Mouse (Mus musculus): ENCODE results near the gene Cyp2d9. TPM values are rescaled to one million over a fixed set of nuclear protein-coding genes. Genes with fewer than 3 reads are reported as not detected.
"Not testable (repeated sequence)": the region's sequence is repeated elsewhere in the genome, so short reads cannot be mapped to it uniquely, and the experiment has no call there.

Cyp2d9 gene
- polyA plus RNA-seq, 1 experiment from 2014 or later, result not detected

- Histone ChIP-seq H3K4me3 (ENCODE audit: low read depth, low read length) (no peak overlapping the region), H3K4me2 (ENCODE audit: low read depth, severe bottlenecking) (no peak overlapping the region), H3K9ac (ENCODE audit: low read length) (no peak overlapping the region), H3K9me3 (ENCODE audit: control insufficient read depth, low read length) (no peaks in the 10 kb centered on the region; the same call in 1 of the 2 replicates), H3K4me1 (ENCODE audit: control insufficient read depth, insufficient read depth, low read length) (no peaks in the 10 kb centered on the region), H3K27ac (replicated peaks; ENCODE audit: low read depth, low read length) (no peak overlapping the region), H3K27me3 (ENCODE audit: control insufficient read depth, insufficient read depth, low read length) (no peaks in the 10 kb centered on the region), H3K36me3 (ENCODE audit: control insufficient read depth, insufficient read depth, low read length) (no peaks in the 10 kb centered on the region)
- 88% methylated on average over 3 of the region's 3 CpGs for WGBS
- no peak for ATAC-seq (ENCODE audit: insufficient number of reproducible peaks, low FRiP score, low TSS enrichment, low read depth)
- DNase-seq (ENCODE audit: low spot score), result no peak
Observed at GRCm38 (mm10) chr15:82434541-82434940, 1.3 kb downstream of the Cyp2d9 start.

- no peaks in the 10 kb centered on the region for H3K36me3 ChIP-seq (ENCODE audit: control insufficient read depth, insufficient read depth, low read length)
- no peak for ATAC-seq (ENCODE audit: insufficient number of reproducible peaks, low FRiP score, low TSS enrichment, low read depth)
- no peak overlapping the region for H3K27ac ChIP-seq (replicated peaks; ENCODE audit: low read depth, low read length)
- no peaks in the 10 kb centered on the region for H3K27me3 ChIP-seq (ENCODE audit: control insufficient read depth, insufficient read depth, low read length)
- no peak overlapping the region for H3K9ac ChIP-seq (ENCODE audit: low read length)
- H3K4me3 ChIP-seq (ENCODE audit: low read depth, low read length), result no peak overlapping the region
- no peak overlapping the region for H3K4me2 ChIP-seq (ENCODE audit: low read depth, severe bottlenecking)
- no peaks in the 10 kb centered on the region for H3K4me1 ChIP-seq (ENCODE audit: control insufficient read depth, insufficient read depth, low read length)
- H3K9me3 ChIP-seq (ENCODE audit: control insufficient read depth, low read length), result no peaks in the 10 kb centered on the region; the same call in 1 of the 2 replicates
- DNase-seq (ENCODE audit: low spot score), result no peak
- 86% methylated on average over 3 of the region's 3 CpGs for WGBS
Observed at GRCm38 (mm10) chr15:82435011-82435410, 1.8 kb downstream of the Cyp2d9 start.

GRCm38 (mm10) chr15:82435606-82436005, 2.4 kb downstream of the Cyp2d9 start:
- Histone ChIP-seq H3K27me3 (ENCODE audit: control insufficient read depth, insufficient read depth, low read length) (no peaks in the 10 kb centered on the region), H3K36me3 (ENCODE audit: control insufficient read depth, insufficient read depth, low read length) (no peaks in the 10 kb centered on the region), H3K9ac (ENCODE audit: low read length) (no peak overlapping the region), H3K9me3 (ENCODE audit: control insufficient read depth, low read length) (no peaks in the 10 kb centered on the region; the same call in 1 of the 2 replicates), H3K27ac (replicated peaks; ENCODE audit: low read depth, low read length) (no peak overlapping the region), H3K4me1 (ENCODE audit: control insufficient read depth, insufficient read depth, low read length) (no peaks in the 10 kb centered on the region), H3K4me3 (ENCODE audit: low read depth, low read length) (no peak overlapping the region), H3K4me2 (ENCODE audit: low read depth, severe bottlenecking) (no peak overlapping the region)
- ATAC-seq (ENCODE audit: insufficient number of reproducible peaks, low FRiP score, low TSS enrichment, low read depth) (no peak), DNase-seq (ENCODE audit: low spot score) (no peak)
- 84% methylated on average over 2 of the region's 2 CpGs for WGBS

- no peak overlapping the region for H3K4me2 ChIP-seq (ENCODE audit: low read depth, severe bottlenecking)
- H3K36me3 ChIP-seq (ENCODE audit: control insufficient read depth, insufficient read depth, low read length), result no peaks in the 10 kb centered on the region
- ATAC-seq (ENCODE audit: insufficient number of reproducible peaks, low FRiP score, low TSS enrichment, low read depth) (no peak), DNase-seq (ENCODE audit: low spot score) (no peak)
- H3K27ac ChIP-seq (replicated peaks; ENCODE audit: low read depth, low read length), result no peak overlapping the region
- 74% methylated on average over 5 of the region's 5 CpGs for WGBS
- H3K9me3 ChIP-seq (ENCODE audit: control insufficient read depth, low read length), result no peaks in the 10 kb centered on the region; the same call in 1 of the 2 replicates
- H3K27me3 ChIP-seq (ENCODE audit: control insufficient read depth, insufficient read depth, low read length), result no peaks in the 10 kb centered on the region
- H3K4me3 ChIP-seq (ENCODE audit: low read depth, low read length), result no peak overlapping the region
- no peak overlapping the region for H3K9ac ChIP-seq (ENCODE audit: low read length)
- H3K4me1 ChIP-seq (ENCODE audit: control insufficient read depth, insufficient read depth, low read length), result no peaks in the 10 kb centered on the region
Observed at GRCm38 (mm10) chr15:82437975-82438617, 4.9 kb downstream of the Cyp2d9 start.

- no peaks in the 10 kb centered on the region for H3K36me3 ChIP-seq (ENCODE audit: control insufficient read depth, insufficient read depth, low read length)
- ATAC-seq (ENCODE audit: insufficient number of reproducible peaks, low FRiP score, low TSS enrichment, low read depth) (no peak), DNase-seq (ENCODE audit: low spot score) (no peak)
- H3K9ac ChIP-seq (ENCODE audit: low read length), result no peak overlapping the region
- H3K4me3 ChIP-seq (ENCODE audit: low read depth, low read length), result no peak overlapping the region
- no peaks in the 10 kb centered on the region for H3K9me3 ChIP-seq (ENCODE audit: control insufficient read depth, low read length)
- H3K27ac ChIP-seq (replicated peaks; ENCODE audit: low read depth, low read length), result no peak overlapping the region
- H3K27me3 ChIP-seq (ENCODE audit: control insufficient read depth, insufficient read depth, low read length), result no peaks in the 10 kb centered on the region
- 96% methylated on average over 3 of the region's 3 CpGs for WGBS
- no peaks in the 10 kb centered on the region for H3K4me1 ChIP-seq (ENCODE audit: control insufficient read depth, insufficient read depth, low read length)
- no peak overlapping the region for H3K4me2 ChIP-seq (ENCODE audit: low read depth, severe bottlenecking)
Observed at GRCm38 (mm10) chr15:82443658-82444057, 10.4 kb downstream of the Cyp2d9 start.

- WGBS, result 81% methylated on average over 8 of the region's 8 CpGs
- no peaks in the 10 kb centered on the region for H3K27me3 ChIP-seq (ENCODE audit: control insufficient read depth, insufficient read depth, low read length)
- H3K36me3 ChIP-seq (ENCODE audit: control insufficient read depth, insufficient read depth, low read length), result no peaks in the 10 kb centered on the region
- no peak overlapping the region for H3K9ac ChIP-seq (ENCODE audit: low read length)
- H3K9me3 ChIP-seq (ENCODE audit: control insufficient read depth, low read length), result no peaks in the 10 kb centered on the region
- DNase-seq (ENCODE audit: low spot score) (no peak), ATAC-seq (ENCODE audit: insufficient number of reproducible peaks, low FRiP score, low TSS enrichment, low read depth) (no peak)
- no peak overlapping the region for H3K4me3 ChIP-seq (ENCODE audit: low read depth, low read length)
- no peak overlapping the region for H3K27ac ChIP-seq (replicated peaks; ENCODE audit: low read depth, low read length)
- no peak overlapping the region for H3K4me2 ChIP-seq (ENCODE audit: low read depth, severe bottlenecking)
- no peaks in the 10 kb centered on the region for H3K4me1 ChIP-seq (ENCODE audit: control insufficient read depth, insufficient read depth, low read length)
Observed at GRCm38 (mm10) chr15:82445196-82445595, 12.0 kb downstream of the Cyp2d9 start.

GRCm38 (mm10) chr15:82450045-82450444, 16.8 kb downstream of the Cyp2d9 start:
- H3K4me1 ChIP-seq (ENCODE audit: control insufficient read depth, insufficient read depth, low read length); H3K36me3 ChIP-seq (ENCODE audit: control insufficient read depth, insufficient read depth, low read length); H3K27ac ChIP-seq (replicated peaks; ENCODE audit: low read depth, low read length); DNase-seq (ENCODE audit: low spot score); ATAC-seq (ENCODE audit: insufficient number of reproducible peaks, low FRiP score, low TSS enrichment, low read depth); H3K4me2 ChIP-seq (ENCODE audit: low read depth, severe bottlenecking); H3K9ac ChIP-seq (ENCODE audit: low read length); H3K4me3 ChIP-seq (ENCODE audit: low read depth, low read length); H3K27me3 ChIP-seq (ENCODE audit: control insufficient read depth, insufficient read depth, low read length); H3K9me3 ChIP-seq (ENCODE audit: control insufficient read depth, low read length): not testable (repeated sequence)
- WGBS, result 74% methylated on average over 2 of the region's 2 CpGs

- H3K4me3 ChIP-seq (ENCODE audit: low read depth, low read length); H3K9me3 ChIP-seq (ENCODE audit: control insufficient read depth, low read length); H3K4me1 ChIP-seq (ENCODE audit: control insufficient read depth, insufficient read depth, low read length); H3K4me2 ChIP-seq (ENCODE audit: low read depth, severe bottlenecking); H3K27ac ChIP-seq (replicated peaks; ENCODE audit: low read depth, low read length); H3K27me3 ChIP-seq (ENCODE audit: control insufficient read depth, insufficient read depth, low read length); H3K9ac ChIP-seq (ENCODE audit: low read length); ATAC-seq (ENCODE audit: insufficient number of reproducible peaks, low FRiP score, low TSS enrichment, low read depth); H3K36me3 ChIP-seq (ENCODE audit: control insufficient read depth, insufficient read depth, low read length); DNase-seq (ENCODE audit: low spot score): not testable (repeated sequence)
- 86% methylated on average over 1 of the region's 1 CpGs for WGBS
Observed at GRCm38 (mm10) chr15:82452133-82452532, 18.9 kb downstream of the Cyp2d9 start.

GRCm38 (mm10) chr15:82453501-82453900, 20.3 kb downstream of the Cyp2d9 start:
- WGBS, result 91% methylated on average over 6 of the region's 6 CpGs
- DNase-seq (ENCODE audit: low spot score); H3K9ac ChIP-seq (ENCODE audit: low read length); H3K4me1 ChIP-seq (ENCODE audit: control insufficient read depth, insufficient read depth, low read length); H3K27me3 ChIP-seq (ENCODE audit: control insufficient read depth, insufficient read depth, low read length); H3K4me2 ChIP-seq (ENCODE audit: low read depth, severe bottlenecking); H3K4me3 ChIP-seq (ENCODE audit: low read depth, low read length); H3K9me3 ChIP-seq (ENCODE audit: control insufficient read depth, low read length); ATAC-seq (ENCODE audit: insufficient number of reproducible peaks, low FRiP score, low TSS enrichment, low read depth); H3K36me3 ChIP-seq (ENCODE audit: control insufficient read depth, insufficient read depth, low read length); H3K27ac ChIP-seq (replicated peaks; ENCODE audit: low read depth, low read length): not testable (repeated sequence)

Measured in limb, embryonic 11.5 days (tissue).